Mouse (Mus musculus): Measurements from ENCODE around the gene Dppa5a.
"Not testable (repeated sequence)": the region's sequence is repeated elsewhere in the genome, so short reads cannot be mapped to it uniquely, and the experiment has no call there.

Dppa5a gene

DNA sequence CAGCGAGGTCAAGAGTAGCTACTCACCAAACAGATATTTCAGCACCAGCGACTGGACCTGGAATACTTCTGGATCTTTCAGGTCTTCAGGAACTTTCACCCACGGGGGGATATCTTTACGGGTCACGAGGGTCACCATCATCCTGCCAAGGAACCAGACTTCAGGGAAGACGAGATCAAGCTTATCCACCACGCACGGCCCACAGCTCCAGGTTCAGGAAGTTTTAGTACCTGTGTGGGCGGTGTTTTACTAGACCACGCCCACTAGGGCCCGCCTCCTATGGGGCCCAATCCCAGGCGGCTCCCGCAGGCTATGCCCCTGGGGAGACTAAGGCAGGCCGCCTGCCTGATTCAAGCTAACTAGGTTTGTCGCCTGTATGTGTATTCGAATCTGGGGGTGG, at the start of gene Dppa5a:
Gene Dppa5a (minus strand): TSS at position 219 of the 400 bp plus-strand sequence.
- CTCF ChIA-PET, result not testable (repeated sequence)

DNA sequence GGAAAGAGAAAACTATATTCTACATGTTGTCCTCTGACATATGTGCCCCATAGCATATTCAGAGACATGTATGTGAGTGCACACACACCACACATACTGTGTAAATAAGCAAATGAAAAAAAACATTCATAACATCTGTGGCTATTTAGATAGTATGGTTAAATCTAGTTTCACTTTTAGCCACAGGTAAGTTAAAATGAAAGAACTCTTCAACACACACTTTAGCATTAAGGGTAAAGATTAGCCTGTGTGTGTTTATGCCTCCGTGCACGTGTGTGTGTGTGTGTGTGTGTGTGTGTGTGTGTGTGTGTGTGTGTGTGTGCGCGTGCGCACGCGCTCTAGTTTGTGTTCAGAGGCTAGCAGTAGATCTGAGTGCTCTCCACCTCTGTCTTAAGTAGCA, 33.6 kb upstream of the Dppa5a start:
- CTCF ChIA-PET, result no interaction called here

DNA sequence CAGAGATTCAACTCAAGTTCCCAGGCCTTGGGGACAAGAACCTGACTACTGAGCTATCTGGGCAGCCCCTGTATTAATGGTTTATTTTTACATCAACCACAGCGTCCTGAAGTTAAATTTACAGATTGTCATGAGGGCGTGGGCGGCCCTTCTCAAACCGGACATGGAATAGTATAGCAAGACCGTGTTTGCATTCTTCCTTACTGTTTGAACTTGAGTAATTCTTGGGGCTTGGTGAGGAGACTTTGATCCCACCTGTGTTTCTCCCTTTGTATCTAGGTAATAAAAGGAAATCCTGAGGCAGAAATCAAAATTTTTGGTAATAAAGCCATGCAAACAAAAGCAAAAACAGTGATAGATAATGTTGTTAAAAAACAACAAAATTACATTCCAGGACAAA, 32.6 kb upstream of the Dppa5a start:
- CTCF ChIA-PET, result no interaction called here

DNA sequence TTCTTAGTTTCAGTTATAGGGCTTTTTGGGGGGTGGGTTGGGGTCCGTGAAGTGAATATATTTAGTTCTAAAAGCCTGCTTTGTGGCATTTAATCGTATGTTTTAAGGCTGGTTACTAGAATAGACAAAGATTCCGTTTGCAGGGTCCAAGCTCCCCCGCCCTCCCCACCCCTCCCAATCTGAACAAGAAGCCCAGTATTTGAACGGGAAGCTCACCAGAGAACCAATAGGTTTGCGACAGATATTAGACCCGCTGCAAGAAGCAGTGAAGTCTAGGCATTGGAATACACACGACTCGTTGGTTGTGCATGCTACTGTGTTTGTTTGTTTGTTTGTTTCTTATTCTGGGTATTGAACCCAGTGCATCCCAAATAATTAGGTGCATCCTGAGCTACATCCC, 28.5 kb upstream of the Dppa5a start:
- CTCF ChIA-PET, result no interaction called here

DNA sequence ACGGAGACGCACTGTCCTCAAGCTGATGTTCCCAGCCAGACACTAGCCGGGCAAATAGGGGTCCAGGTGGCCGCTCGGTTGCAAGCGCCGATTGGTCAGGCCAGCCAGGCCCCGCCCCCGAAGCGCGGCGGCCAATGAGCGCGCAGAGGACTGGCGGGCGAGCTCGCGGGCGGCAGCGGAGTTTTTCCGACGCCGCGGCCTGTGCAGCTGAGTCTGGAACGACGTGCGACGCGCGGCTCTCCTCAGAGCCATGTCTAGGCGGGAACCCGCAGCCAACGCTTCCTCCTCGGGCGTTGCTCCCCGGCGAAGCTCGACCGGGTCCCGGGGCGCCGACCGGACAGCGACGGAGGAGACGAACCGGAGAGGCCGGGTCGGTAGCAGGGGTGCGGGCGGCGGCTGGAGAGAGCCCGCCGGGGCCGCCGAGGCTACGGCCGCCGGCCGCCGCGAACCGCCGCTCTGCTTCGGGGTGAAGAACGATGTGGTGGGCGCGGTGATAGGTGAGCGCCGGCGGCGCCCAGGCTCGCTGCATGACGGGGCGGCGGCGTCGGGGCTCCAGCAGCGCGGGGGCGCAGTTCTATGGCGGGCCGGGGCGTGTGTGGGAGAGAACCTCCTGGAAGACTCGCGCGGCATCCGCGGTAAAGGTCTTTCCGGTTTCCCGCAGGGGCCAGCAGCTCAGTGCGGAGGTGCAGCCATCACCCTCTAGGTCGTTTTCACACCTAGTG, 27.8 kb upstream of the Dppa5a start, which contains the start of gene Ddx43:
Gene Ddx43 (plus strand): TSS at position 148 of the 722 bp plus-strand sequence.
- CTCF ChIA-PET, result interaction anchor here (0.5 kb wide), 1 partner anchor 32 kb away, joined by 4 read pairs; no protein-coding TSS in a partner anchor

DNA sequence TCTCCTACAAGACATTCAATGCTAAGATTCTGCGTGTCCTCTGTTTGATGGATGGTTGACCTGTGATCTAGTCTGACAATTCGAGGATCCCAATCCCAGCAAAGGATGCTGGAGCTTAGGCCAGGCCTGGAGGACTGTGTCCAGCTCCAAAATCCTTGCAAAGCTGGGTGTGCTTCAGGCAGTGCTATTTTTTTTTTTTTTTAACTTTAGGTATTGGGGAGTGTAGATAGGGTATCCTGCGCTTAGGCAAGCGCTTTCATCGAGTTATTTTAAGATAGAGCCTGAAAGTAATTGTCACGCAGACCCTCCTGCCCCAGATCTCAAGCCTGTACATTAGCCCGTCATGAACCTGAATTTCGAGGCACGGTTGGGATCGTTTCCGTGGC, 27.3 kb upstream of the Dppa5a start:
- CTCF ChIA-PET, result interaction anchor here (0.5 kb wide), 1 partner anchor 32 kb away, joined by 4 read pairs; no protein-coding TSS in a partner anchor

DNA sequence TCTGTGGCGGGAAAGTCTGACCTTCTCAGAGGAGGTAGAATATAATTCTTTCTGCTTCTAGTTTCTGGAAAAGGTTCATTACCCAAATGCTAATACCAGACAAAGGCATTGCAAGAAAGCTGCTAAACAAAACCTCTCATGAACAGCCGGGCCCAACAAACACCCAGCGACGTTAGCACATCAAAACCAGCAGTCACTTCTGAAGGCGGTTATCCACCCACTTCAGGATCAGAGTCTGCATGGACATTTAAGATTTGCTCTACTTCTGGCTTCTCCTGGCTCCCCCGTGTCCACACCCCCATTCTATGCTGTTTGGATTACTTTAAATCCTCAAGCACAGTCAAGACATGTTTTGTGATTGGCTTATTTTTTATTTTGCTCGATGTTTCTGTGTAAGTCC, 26.6 kb upstream of the Dppa5a start:
- CTCF ChIA-PET, result no interaction called here

DNA sequence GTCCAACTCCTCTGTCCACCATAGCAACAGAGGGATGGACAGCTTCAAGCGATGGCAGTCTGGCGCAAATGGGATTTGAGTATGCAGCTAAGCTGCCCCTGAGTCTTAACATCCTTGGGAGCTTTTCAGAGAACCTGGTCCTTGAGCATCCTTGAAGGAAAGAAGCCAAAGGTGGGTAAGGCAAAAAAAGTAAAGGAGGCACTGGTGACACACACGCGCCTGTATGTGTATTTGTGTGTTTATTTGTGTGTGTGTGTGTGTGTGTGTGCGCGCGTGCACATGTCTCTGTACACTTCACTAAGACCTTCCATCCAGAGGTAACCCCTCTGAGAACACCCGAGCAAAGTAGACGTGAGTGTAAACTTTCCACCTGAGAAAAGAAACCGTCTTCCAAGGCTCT, 25.8 kb upstream of the Dppa5a start:
- CTCF ChIA-PET, result no interaction called here

DNA sequence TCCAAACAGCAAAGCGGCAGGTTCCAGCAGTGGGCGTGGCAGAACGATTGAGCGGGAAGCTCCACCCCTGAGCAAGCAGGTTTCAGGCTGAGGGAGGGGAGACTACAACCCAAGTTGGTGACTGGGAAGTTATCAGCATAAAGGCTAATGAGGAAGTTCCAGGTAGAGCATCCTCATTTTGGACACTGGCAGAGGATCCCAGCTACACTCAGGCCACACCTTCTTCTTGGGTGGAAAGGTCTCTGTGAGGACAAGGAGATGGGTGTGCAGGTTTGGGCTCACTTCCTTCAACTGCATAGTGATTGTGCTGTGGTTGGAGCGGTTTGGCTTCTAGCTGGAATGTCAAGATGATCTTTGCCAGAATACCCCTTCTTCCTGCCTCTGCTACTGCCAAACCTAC, 22.0 kb upstream of the Dppa5a start:
- CTCF ChIA-PET, result no interaction called here

DNA sequence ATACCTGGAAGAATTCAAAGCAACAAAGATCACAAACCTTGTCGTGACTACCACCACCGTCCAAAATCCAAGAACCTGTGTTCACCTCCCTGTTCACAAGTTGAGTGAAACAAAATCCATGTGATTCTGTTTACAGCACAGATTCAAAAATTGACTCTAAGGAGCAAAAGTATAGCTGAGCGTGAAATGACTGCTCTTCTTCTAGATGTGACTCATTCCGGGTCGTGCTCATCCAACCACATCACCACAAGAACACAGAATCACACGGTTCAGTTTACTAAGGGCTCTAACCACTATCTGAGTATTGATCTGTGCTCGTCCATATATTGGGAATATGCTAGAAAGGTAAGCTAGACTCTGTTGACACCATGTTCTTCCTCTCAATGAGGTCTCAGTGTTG, 19.0 kb upstream of the Dppa5a start:
- CTCF ChIA-PET, result no interaction called here

DNA sequence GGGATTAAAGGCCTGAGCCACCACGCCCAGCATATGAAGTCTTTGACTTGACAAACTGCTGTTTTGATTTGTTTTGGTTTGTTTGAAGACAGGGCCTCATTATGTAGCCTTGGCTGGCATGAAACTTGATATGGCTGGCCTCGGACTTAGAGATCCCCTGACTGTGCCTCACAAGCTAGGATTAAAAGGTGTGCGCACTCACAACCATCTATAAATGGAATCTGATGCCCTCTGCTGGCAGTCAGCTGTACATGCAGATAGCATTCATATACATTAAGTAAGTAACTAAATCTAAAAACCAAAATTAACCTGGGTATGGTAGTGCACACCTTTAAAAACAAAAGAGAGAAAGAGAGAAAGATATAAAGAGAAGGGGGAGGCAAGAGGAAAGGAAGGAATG, 17.9 kb upstream of the Dppa5a start:
- CTCF ChIA-PET, result interaction anchor here (0.7 kb wide), 1 partner anchor 12 kb away, joined by 8 read pairs; no protein-coding TSS in a partner anchor

DNA sequence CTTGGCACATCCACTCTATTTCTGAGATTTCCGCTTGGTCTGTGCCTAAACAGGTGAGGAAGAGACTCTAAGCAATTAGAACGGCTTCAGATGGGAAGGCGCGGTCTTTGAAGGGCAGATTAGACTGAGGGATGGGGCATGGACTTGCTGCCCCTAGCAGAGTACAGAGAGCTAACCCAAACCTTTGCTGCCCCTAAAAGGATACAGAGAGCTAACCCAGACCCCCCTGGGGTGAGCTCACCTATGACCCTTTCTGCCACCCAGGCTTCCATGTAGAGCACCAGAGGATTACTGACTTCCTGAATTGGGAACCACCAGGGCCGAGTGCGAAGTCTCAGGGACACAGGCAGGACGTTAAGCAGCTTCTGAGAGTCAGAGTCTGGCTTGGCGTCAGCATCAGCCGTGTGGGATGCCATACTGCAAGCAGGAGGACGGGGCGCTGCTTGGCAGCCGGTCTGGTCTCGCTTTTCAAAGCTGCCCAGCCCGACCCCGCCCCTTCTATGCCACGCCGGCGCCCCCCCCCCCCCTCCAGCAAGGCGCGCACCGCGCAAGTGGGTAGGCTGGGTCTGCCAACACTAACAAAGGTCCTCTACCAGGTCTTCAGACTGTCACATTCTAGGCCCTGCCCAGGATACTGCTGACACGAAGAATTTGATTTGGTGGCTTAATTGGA, 10.3 kb upstream of the Dppa5a start, which contains the start of gene Ooep:
Gene Ooep (minus strand): TSS at position 613 of the 673 bp plus-strand sequence.
- CTCF ChIA-PET, result no interaction called here

DNA sequence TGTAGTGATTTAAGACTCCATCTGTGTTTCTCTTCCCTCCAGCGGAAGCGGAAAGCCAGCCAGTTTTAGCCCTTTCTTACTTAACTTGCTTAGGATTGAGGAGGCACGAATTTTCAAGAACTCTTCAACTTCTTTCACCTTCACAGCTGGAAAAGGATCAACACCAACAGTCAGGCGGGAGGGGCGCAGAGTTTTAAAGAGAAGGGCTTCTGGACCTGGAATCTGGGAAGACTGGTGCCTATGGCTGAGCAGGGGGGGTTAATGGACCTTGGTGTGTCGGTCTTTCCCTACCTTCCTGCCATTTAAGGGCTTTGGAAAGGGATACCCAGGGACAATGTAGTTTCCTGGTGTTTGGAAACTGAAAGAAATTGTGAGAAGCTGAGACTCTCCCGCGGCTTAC, 9.6 kb upstream of the Dppa5a start:
- CTCF ChIA-PET, result no interaction called here

DNA sequence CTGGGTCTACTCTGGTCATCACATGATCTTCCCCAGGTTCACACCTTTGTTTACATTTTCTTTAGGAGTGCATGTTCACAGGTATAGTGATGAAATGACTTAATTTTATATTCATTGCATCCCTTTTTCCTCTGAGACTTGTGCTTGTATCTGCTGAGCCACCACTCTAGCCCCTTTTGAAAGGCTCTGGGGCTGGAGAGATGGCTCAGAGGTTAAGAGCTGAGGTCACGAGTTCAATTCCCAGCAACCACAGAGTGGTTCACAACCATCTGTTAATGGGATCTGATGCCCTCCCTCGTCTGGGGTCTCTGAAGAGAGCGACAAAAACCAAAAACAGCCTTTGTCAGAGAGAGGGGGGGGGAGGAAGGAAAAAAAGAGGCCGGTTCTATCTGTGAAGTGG, 7.5 kb upstream of the Dppa5a start:
- CTCF ChIA-PET, result no interaction called here

DNA sequence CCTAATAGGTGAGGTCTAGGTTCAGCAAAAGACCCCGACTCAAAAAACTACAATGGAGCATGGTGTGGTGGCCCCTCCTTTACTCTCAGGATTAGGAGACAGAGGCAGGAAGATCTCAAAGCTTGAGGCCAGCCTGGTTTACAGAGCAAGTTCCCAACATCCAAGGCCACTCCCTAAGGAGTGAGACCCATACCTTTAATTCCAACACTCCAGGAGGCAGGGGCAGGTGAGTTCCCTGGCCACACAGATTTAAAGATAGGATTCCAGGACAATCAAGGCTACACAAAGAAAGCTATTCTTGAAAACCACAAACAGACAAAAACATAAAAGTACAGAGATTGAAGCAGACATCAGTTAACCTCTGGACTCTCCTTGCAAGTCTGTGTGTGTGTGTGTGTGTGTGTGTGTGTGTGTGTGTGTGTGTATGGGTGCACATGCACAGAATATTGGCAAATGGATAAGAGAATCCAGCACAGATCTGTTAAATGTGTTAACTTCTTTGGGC, 7.0 kb upstream of the Dppa5a start:
- CTCF ChIA-PET, result no interaction called here

DNA sequence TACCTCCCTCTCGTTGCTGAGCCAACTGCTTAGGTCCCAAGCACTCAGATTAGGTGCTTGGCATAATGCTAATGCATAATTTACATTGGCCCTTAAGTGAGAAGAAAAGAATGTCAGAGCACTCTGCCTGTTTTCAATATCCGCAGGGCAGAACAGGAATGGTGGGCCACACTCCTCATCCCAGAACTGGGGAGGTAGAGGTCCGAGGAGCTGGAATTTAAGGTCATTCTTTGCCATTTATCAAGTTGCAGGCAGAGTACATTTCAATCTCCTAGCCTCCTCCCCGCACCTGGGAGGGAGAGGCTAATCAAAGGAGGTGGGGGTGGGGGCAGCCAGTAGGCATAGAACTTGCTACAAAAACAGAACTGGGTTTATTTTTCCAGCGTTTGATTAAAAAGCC, 6.4 kb upstream of the Dppa5a start:
- CTCF ChIA-PET, result no interaction called here

DNA sequence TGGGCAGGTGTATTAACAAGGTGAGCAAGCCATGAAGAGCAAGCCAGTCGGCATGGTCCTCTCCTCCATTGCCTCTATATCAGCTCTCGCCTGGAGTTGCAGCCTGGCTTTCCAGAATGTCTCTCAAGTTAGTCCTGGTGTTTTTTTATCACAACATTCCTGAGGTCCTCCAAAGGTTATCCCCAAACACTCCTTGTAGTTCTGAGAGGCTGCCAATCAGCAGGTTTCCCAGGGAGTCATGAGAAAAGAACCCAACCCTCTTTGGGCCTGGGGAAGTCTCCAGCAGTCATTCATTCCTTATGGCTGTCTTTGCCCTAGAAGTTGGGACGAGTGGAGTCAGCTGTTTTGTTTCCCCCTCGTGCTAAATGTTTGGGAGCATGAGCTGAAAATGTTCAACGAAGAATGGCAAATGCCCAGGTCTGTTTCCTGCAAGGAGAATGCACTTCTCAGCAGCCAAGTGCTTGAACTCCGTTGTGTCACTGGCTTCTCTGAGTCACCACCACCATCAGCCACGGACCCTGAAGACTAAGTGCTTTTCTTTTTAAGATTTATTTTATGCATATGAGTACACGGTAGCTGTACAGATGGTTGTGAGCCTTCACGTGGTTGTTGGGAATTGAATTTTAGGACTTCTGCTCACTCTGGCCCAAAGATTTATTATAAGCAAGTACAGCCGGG, 5.0 kb upstream of the Dppa5a start:
- CTCF ChIA-PET, result interaction anchor here (0.5 kb wide), 1 partner anchor 155 kb away, joined by 8 read pairs; no protein-coding TSS in a partner anchor

DNA sequence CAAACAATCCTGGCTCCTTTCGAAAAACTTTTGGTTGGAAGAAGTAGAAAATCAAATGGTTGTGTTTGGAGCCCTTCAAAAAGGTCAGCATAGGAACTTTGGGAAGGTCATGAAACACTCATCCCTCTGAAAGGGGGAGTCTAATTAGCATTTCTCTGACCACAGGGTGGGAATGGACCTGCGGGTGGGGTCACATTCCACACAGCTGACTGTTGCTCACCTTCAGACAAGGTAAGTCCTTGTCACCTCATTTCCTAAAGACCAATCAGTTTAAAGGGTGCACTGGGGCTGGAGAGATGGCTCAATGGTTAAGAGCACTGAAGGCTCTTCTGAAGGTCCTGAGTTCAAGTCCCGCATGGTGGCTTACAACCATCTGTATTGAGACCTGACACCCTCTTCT, 3.5 kb upstream of the Dppa5a start:
- CTCF ChIA-PET, result no interaction called here

DNA sequence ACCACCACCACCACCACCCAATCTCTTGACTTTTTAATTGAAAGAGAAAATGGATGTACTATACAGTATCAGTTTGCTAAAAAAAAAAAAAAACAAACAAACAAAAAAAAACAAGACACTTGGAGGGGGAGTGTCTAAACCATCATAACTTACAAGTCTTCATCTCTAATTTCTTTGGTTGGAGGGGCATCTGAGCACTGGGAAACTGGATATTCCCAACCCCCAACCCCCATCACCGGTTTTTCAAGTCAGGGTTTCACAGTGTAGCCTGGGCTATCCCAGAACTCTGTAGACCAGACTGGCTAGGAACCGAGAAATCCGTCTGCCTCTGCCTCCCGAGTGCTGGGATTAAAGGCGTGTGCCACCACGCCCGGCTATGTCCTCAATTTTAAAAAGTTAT, 1.8 kb upstream of the Dppa5a start:
- CTCF ChIA-PET, result no interaction called here

DNA sequence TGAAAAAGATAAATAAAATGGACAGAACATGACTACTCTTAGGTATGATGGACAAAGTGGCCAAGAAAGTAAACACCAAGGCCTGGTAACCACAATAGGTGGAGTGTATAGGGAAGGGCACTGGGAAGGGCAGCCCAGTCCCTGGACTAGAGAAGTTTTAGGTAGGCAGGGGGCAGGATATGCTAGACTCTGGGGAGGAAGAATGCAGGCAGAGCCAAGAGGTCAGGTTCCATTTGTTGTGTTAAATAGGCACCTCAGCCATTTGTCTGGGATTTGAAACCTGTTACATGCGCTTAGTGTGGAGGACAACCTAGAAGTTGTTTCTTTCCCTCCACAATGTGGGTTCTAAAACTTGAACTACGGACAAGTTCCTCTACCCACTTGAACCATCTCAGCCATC, 1.4 kb upstream of the Dppa5a start:
- CTCF ChIA-PET, result no interaction called here

DNA sequence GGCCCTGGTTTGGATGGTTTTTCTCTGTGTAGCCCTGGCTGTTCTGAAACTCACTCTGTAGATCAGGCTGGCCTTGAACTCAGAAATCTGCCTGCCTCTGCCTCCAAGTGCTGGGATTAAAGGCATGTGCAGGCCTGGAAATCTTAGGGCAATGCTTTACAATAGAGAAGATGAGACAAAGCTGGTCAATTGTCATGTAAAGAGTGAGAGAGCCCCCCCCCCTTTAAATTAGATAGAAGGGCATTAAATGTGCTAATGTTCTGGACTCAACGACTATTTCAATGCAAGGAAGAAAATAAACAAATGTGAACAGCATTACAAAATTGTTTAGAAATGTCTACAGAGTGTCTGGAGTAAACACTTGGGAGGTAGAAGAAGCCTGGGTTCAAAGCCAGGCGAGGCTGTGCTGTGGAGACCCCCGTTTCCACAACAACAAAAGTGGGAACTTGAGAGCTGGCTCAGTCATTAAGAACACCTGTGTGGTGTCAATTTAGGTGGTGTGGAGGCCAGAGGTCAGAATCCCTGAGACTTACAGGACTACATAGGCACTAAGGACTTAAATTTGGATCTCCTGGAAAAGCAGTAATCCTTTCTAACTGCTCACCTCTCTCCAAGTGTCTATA, 805 bp upstream of the Dppa5a start:
- CTCF ChIA-PET, result no interaction called here

DNA sequence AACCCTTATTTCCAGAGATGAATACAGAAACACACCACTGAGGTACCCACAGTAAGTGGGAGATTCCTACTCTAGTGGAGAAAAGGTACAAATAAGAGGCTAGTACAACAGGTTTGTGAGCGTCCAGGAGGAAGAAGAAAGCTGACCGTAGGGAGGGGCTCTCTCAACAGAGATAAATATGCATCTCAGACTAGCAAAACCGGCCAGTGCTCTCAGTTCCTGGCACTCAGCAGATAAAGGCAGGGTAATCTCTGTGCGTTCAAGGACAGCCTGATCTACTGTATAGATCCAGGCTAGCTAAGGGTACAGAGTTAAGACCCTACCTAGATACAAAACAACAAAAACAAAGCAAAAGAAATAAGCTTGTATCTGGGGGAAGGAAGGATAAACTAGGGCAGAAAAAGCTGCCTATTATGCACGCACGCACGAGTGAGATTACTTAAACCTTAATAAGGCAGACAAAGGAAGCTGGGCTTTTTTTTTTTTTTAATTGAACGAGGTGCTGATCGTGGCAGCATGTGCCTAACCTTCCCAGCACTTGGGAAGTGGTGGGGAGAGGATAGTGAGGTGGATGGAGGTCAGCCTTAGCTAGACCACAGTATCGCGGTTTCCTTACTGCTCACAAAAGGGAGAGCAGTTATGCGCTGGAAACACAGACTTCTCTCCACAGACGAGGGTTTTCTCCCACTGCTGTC, 2.0 kb downstream of the Dppa5a start:
- CTCF ChIA-PET, result no interaction called here
